ENCODE assay signal across 8 mouse cellular contexts in genomic region chr10:79781139-79781538, GRCm38 (mm10). TPM values are rescaled to one million over a fixed set of nuclear protein-coding genes. Genes with fewer than 3 reads are reported as not detected.
DNase-seq lines count a peak whose midpoint lies in the region; ATAC-seq and TF ChIP-seq lines count a peak whose summit lies in the region.

No protein-coding gene starts in this region.

- WGBS in heart, embryonic 13.5 days = 39% methylated on average over 21 of the region's 21 CpGs
- WGBS in forebrain, embryonic 15.5 days = 29% methylated on average over 21 of the region's 21 CpGs
- 29% methylated on average over 21 of the region's 21 CpGs for WGBS in liver, embryonic 15.5 days (ENCODE audit: insufficient replicate concordance)

- no peak for TF ChIP-seq CTCF in E14TG2a.4 (conservative IDR thresholded peaks at IDR 0.05; ENCODE audit: low read length)

- H3K9me3 ChIP-seq in heart, embryonic 13.5 days = no peaks in the 10 kb centered on the region
- H3K9me3 ChIP-seq in E14TG2a.4 (ENCODE audit: low read length) = no peaks in the 10 kb centered on the region
- no peaks in the 10 kb centered on the region for H3K9me3 ChIP-seq in forebrain, embryonic 15.5 days
- no peaks in the 10 kb centered on the region for H3K9me3 ChIP-seq in liver, embryonic 15.5 days (replicated peaks)

- DNase-seq in heart, postnatal 36 days = no peak
- no peak for DNase-seq in adrenal gland, postnatal 10 days
- DNase-seq in layer of hippocampus, adult 18-20 months (ENCODE audit: low spot score in 2 of 2) = no peak

- H3K36me3 ChIP-seq in heart, embryonic 13.5 days = no peaks in the 10 kb centered on the region
- no peaks in the 10 kb centered on the region for H3K36me3 ChIP-seq in E14TG2a.4 (ENCODE audit: insufficient read depth, low read length)
- no peaks in the 10 kb centered on the region for H3K36me3 ChIP-seq in forebrain, embryonic 15.5 days
- no peaks in the 10 kb centered on the region for H3K36me3 ChIP-seq in liver, embryonic 15.5 days (replicated peaks)

- no peak overlapping the region for H3K9ac ChIP-seq in heart, embryonic 13.5 days
- H3K9ac ChIP-seq in forebrain, embryonic 15.5 days (replicated peaks) = no peak overlapping the region
- H3K9ac ChIP-seq in liver, embryonic 15.5 days = no peak overlapping the region

- peaks cover 37% of the 10 kb centered on the region for H3K4me1 ChIP-seq in heart, embryonic 13.5 days
- peaks cover 65% of the 10 kb centered on the region for H3K4me1 ChIP-seq in E14TG2a.4 (replicated peaks; ENCODE audit: low read depth, low read length)
- H3K4me1 ChIP-seq in forebrain, embryonic 15.5 days = peaks cover 25% of the 10 kb centered on the region
- peaks cover 34% of the 10 kb centered on the region for H3K4me1 ChIP-seq in liver, embryonic 15.5 days (replicated peaks)

- H3K4me3 ChIP-seq in heart, embryonic 13.5 days = peak overlapping the region; percentile 53
- peak overlapping the region; percentile 84 for H3K4me3 ChIP-seq in E14TG2a.4 (replicated peaks; ENCODE audit: low read length)
- H3K4me3 ChIP-seq in forebrain, embryonic 15.5 days = peak overlapping the region; percentile 43
- H3K4me3 ChIP-seq in liver, embryonic 15.5 days (replicated peaks) = peak overlapping the region; percentile 52

- intact Hi-C loops in heart, postnatal 36 days (cut with DNase I) = no loop called here

- ATAC-seq in heart, embryonic 13.5 days (ENCODE audit: extremely low read depth, insufficient number of reproducible peaks, low FRiP score, low TSS enrichment) = no peak
- peak; percentile 36 for ATAC-seq in forebrain, embryonic 15.5 days (replicated peaks)
- ATAC-seq in liver, embryonic 15.5 days (ENCODE audit: insufficient read depth) = no peak
- ATAC-seq in frontal cortex, adult (ENCODE audit: low TSS enrichment) = no peak

- H3K27ac ChIP-seq in heart, embryonic 13.5 days (replicated peaks) = no peak overlapping the region
- no peak overlapping the region for H3K27ac ChIP-seq in forebrain, embryonic 15.5 days (replicated peaks)
- H3K27ac ChIP-seq in liver, embryonic 15.5 days (replicated peaks) = no peak overlapping the region

- peaks cover 65% of the 10 kb centered on the region for H3K27me3 ChIP-seq in heart, embryonic 13.5 days (replicated peaks)
- H3K27me3 ChIP-seq in E14TG2a.4 (ENCODE audit: insufficient read depth, low read length) = peaks cover 77% of the 10 kb centered on the region
- peaks cover 49% of the 10 kb centered on the region for H3K27me3 ChIP-seq in forebrain, embryonic 15.5 days
- H3K27me3 ChIP-seq in liver, embryonic 15.5 days = peaks cover 81% of the 10 kb centered on the region

- H3K4me2 ChIP-seq in heart, embryonic 13.5 days = peak overlapping the region; percentile 80
- H3K4me2 ChIP-seq in forebrain, embryonic 15.5 days (replicated peaks) = peak overlapping the region; percentile 67
- peak overlapping the region; percentile 78 for H3K4me2 ChIP-seq in liver, embryonic 15.5 days

RNA-seq across cellular contexts. Expression of gene Fstl3, which starts 4.1 kb away (rescaled TPM):
- polyA plus RNA-seq in heart, embryonic 13.5 days (2015; fragmentation: Nextera tagmentation; extraction: Ambion mirVana) = 23.8 and 27.3 TPM in 2 replicates
- total RNA-seq in heart, postnatal 36 days (2021) = 1 to 10 TPM; 4.2 to 4.3 TPM
- 0.83 and 0.84 TPM in 2 replicates for polyA plus RNA-seq in forebrain, embryonic 15.5 days (2015; fragmentation: Nextera tagmentation; extraction: Ambion mirVana)
- 0.71 and 1.0 TPM in 2 replicates for polyA plus RNA-seq in liver, embryonic 15.5 days (2015; fragmentation: Nextera tagmentation; extraction: Ambion mirVana)
- total RNA-seq in adrenal gland, postnatal 10 days (2021) = 1 to 10 TPM; 5.5 to 5.7 TPM
- total RNA-seq in layer of hippocampus, adult 18-20 months (2021) = 1 to 10 TPM; 1.8 to 2.5 TPM

RNA-seq across cellular contexts. Expression of gene Prss57, which starts 9.6 kb away (rescaled TPM):
- polyA plus RNA-seq in heart, embryonic 13.5 days (2015; fragmentation: Nextera tagmentation; extraction: Ambion mirVana) = 0.51 TPM in 1 of 2 replicates, not detected in the other
- total RNA-seq in heart, postnatal 36 days (2021) = not detected
- 0.25 and 0.43 TPM in 2 replicates for polyA plus RNA-seq in forebrain, embryonic 15.5 days (2015; fragmentation: Nextera tagmentation; extraction: Ambion mirVana)
- polyA plus RNA-seq in liver, embryonic 15.5 days (2015; fragmentation: Nextera tagmentation; extraction: Ambion mirVana) = 7.0 and 7.1 TPM in 2 replicates
- total RNA-seq in adrenal gland, postnatal 10 days (2021) = under 1 TPM; 0.09 to 0.21 TPM
- under 1 TPM; 0.61 to 0.89 TPM for total RNA-seq in layer of hippocampus, adult 18-20 months (2021)

RNA-seq across cellular contexts. Expression of gene Palm, which starts 12.2 kb away (rescaled TPM):
- 67.1 and 69.3 TPM in 2 replicates for polyA plus RNA-seq in heart, embryonic 13.5 days (2015; fragmentation: Nextera tagmentation; extraction: Ambion mirVana)
- 10 to 100 TPM; 56.0 to 87.0 TPM for total RNA-seq in heart, postnatal 36 days (2021)
- polyA plus RNA-seq in forebrain, embryonic 15.5 days (2015; fragmentation: Nextera tagmentation; extraction: Ambion mirVana) = 317 and 325 TPM in 2 replicates
- polyA plus RNA-seq in liver, embryonic 15.5 days (2015; fragmentation: Nextera tagmentation; extraction: Ambion mirVana) = 8.8 and 9.2 TPM in 2 replicates
- total RNA-seq in adrenal gland, postnatal 10 days (2021) = 10 to 100 TPM; 69.6 to 80.2 TPM
- total RNA-seq in layer of hippocampus, adult 18-20 months (2021) = 100 to 1,000 TPM; 293 to 314 TPM

RNA-seq across cellular contexts. Expression of gene Rnf126, which starts 14.4 kb away (rescaled TPM):
- polyA plus RNA-seq in heart, embryonic 13.5 days (2015; fragmentation: Nextera tagmentation; extraction: Ambion mirVana) = 61.4 and 66.3 TPM in 2 replicates
- 10 to 100 TPM; 23.6 to 24.6 TPM for total RNA-seq in heart, postnatal 36 days (2021)
- polyA plus RNA-seq in forebrain, embryonic 15.5 days (2015; fragmentation: Nextera tagmentation; extraction: Ambion mirVana) = 94.9 and 108 TPM in 2 replicates
- 39.6 and 42.0 TPM in 2 replicates for polyA plus RNA-seq in liver, embryonic 15.5 days (2015; fragmentation: Nextera tagmentation; extraction: Ambion mirVana)
- total RNA-seq in adrenal gland, postnatal 10 days (2021) = 10 to 100 TPM; 50.8 to 55.1 TPM
- 10 to 100 TPM; 84.9 to 87.3 TPM for total RNA-seq in layer of hippocampus, adult 18-20 months (2021)

RNA-seq across cellular contexts. Expression of gene Fgf22, which starts 26.3 kb away (rescaled TPM):
- 0.17 TPM in 1 of 2 replicates, not detected in the other for polyA plus RNA-seq in heart, embryonic 13.5 days (2015; fragmentation: Nextera tagmentation; extraction: Ambion mirVana)
- not detected for total RNA-seq in heart, postnatal 36 days (2021)
- 0.69 and 0.72 TPM in 2 replicates for polyA plus RNA-seq in forebrain, embryonic 15.5 days (2015; fragmentation: Nextera tagmentation; extraction: Ambion mirVana)
- polyA plus RNA-seq in liver, embryonic 15.5 days (2015; fragmentation: Nextera tagmentation; extraction: Ambion mirVana) = 0.07 TPM in 1 of 2 replicates, not detected in the other
- total RNA-seq in adrenal gland, postnatal 10 days (2021) = not detected
- total RNA-seq in layer of hippocampus, adult 18-20 months (2021) = 1 to 10 TPM; 1.5 to 2.2 TPM
